Mouse (Mus musculus) embryo, embryonic 11.5 days (tissue): ENCODE data around the gene Ier2.
A peak's percentile ranks its signal among the peaks of the same experiment; 100 is the strongest.
"Not testable (repeated sequence)": the region's sequence is repeated elsewhere in the genome, so short reads cannot be mapped to it uniquely, and the experiment has no call there.

ENCODE experiments used
- DNase-seq: peaks from one replicate; pipeline ENCODE4 v3.0.0-alpha.2; 2012; ENCODE audit warnings: low read depth, low spot score

Gene Ier2

DNA sequence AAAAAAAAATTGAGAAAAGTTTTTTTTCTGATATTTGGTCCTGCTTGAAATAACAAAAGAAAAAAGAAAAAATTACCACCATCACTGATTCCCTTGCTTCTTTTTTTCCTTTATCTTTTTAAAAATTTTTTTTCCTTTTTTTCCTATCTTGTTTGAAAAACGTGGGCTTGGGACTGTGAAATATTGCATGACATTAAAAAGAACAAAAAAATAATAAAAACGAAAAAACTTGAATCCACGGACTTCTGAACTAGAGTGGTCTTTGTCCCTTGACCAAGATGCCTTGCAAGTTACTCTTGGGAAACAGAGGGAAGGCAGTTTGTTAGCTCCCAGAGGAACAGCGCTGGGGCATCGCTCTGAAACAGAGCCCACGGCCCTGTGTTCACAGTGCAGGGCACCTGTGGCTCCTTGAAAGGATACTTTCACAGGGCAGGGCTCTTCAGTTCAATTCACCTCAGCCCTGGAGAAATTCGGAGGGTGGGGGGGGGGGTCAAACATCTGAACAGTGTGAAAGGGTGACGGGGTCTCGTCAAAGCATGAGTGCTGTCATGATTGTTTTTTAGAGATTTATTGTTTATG is 22.6 kb downstream of the Ier2 start:
- no peak for DNase-seq

DNA sequence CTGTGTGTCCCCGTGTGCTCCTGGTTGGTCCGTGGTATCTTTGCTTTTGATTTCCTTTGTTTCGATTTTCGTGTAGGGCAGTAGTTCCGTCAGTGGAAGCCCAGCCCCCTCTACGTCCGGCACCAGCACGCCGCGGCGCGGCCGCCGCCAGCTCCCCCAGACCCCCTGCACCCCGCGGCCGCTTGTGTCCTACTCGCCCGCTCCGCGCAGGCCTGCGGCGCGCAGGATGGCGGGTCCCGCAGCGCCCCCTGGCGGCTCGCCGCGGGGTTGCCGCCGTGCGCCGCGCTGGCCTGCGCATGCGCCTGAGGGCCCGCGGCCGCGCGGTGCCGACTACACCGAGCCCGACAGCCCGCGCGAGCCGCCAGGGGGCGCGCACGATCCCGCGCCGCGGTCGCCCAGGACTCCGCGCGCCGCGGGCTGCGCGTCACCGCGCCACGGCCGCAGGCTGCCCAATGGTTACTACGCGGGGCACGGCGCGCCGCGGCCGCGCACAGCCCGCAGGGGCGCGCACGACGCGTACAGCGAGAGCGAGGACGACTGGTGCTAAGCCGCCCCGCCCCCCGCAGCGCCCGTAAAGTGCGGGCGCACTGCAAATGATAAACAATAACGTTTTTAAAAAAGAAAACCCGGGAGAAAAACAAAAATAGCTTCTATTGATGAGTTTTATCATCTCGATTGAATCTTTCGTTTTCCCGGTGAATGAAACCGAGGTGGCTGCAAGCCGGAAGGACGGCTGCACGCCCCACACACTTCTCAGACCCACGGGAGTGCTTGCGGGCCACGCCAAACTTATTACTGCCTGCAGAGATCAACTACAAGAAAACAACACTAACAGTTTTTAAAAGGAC is 23.3 kb downstream of the Ier2 start:
- DNase-seq: peak; percentile 95

DNA sequence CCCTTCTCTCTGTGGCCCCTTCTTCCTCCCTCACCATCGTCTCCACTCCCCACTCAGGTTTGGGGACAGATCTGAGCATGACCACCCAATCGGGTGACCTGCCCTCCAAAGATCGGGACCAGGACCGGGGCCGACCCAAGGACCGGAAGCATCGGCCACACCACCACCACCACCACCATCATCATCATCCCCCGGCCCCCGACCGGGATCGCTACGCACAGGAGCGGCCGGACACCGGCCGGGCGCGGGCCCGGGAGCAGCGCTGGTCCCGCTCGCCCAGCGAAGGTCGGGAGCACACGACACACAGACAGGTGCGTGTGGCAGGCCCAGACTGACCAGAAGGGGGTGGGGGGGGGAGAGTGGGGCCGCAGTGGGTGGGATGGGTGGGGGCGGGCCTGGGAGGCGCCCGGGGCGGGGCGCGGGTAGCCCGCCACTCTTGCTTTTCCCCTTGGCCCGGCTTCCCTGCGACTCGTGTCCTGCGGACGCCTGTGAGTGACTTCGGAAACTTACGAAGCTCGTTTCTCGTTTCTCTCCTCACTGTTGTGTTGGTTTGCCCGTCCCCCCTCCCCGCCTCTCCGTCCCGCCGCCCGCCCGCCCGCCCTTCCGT is 24.0 kb downstream of the Ier2 start:
- no peak for DNase-seq

DNA sequence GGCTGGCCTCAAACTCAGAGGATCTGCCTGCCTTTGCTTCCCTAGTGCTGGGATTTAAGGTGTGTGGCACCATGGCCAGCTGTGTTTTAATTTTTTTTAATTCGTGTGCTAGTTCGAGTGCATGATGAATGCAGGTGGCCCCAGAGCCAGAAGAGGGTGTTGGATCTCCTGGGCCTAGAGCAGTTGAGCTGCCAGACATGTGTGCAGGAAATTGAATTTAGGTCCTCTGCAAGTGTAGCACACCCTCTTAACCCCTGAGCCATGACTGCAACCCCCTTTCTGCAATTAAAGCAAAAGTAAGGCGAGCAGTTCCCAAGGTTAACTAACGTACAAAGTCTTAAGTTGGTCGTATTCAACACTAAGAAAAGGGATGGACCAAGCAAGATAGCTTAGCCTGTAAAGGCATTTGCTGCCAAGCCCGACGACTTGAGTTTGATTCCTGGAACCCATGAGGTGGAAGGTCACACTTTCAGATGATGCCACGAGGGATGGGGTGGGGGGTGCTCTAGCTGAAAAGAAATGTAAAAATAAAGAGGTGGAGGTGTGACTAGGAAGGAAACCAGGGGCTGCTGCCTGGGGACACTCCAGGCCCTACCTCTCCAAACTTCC is 24.6 kb downstream of the Ier2 start:
- no peak for DNase-seq

DNA sequence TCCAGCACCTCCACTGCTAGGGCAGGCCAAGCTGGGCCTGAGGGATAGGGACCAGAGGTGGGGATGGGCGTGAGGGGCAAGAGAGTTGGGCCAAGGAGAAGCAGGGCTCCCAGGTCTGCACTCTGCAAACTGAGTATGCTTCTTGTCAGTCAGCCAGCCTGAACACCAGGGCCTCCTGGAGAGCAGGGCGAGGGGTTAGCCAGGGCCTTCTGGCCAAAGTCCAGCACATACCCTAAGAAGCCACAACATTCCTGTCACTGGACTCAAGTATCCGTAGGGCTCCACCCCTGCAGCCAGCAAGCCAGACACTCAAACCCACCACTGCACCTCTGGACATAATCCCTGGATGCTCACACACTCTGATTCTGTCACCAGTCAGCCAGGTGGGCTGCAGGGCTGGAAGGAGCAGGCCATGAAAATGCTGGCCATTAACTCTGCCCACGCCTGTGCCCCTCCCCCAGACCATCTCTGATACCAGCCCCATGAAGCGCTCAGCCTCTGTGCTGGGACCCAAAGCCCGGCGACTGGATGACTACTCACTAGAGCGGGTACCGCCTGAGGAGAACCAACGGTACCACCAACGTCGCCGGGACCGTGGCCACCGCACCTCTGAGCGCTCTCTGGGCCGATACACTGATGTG is 26.5 kb downstream of the Ier2 start:
- no peak for DNase-seq

DNA sequence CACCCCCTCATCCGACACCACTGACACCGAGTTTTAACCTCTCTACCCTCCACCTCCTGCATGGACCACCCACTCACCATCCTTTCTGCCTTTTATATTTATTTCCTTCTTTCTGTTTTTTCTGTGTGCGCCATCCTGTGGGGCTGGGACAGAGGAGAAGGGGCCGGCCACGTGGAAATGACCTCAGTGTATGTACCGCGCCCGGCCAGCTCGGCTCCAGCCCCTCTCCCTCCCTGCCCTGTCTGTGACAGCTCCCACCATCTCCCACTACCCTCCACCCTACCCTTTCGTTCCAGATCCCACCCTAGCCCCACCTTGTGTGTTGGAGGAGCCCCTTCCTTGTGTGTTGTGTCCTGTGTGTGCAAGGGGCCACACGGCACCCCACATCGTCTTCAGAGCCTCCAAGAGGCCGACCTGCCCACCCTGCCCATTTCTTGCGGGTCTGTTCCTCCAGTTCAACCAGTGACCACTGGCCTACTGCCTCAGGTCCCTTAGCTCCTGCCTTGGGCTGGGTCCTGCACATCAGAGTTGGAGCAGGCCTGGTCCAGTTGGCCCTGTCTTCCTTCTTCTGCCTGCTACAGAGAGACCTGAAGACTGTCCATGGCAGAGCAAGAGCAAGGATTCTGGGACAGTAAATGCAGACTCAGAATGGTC is 27.1 kb downstream of the Ier2 start:
- no peak for DNase-seq

DNA sequence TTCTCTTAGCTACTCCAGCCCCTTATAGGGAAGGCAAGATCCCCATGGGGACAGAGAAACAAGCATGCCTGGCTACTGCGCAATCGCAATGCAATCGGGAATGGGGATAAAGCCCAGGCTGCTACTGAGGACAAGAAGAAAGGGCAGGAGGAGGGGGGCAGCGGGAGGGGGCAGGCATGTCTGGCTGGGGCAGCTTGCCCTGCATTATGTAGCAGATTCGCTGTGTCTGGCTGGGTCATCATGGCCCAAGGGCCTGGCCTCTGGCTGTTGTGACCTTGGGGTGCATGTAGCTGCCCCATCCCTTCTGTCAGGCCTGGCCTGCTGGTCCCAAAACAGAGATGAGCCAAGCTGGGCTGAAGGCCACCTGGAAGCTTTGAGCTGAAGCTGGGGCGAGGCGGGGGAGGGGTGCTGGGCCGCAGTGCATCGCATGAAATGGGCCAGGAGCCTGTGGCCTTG is 27.8 kb downstream of the Ier2 start:
- DNase-seq: no peak

DNA sequence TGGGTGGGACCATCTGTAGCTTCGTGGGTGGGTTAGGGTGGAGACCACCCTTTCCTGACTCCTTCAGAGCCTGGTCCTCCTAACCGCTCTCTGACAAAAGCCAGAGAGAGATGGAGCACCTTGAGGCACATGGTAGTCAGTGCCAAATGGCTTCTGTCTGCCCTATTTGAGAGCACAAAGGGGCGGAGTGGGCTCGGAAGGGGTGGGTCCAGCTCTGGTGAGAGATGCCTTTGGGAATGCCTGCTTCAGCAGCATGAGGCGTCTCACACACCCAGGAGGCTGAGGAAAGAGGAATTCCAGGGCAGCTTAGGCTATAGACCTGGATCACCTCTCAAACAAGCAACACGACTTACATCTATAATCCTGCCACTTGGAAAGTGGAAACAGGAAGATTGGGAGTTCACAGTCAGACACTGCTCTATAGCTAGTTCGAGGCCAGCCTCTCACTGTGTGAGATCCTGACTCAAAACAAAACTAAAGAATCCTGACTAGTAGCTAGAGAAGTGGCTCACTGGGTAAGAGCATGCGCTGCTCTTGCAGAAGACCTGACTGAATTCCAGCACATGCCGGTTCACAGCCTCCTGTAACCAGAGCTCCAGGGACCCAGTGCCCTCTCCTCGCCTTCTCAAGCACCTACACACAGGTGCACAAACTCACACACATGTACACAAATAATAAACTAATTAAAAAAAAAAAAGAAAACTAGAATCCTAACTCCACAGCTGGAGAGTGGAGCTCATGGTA is 28.6 kb downstream of the Ier2 start:
- no peak for DNase-seq

DNA sequence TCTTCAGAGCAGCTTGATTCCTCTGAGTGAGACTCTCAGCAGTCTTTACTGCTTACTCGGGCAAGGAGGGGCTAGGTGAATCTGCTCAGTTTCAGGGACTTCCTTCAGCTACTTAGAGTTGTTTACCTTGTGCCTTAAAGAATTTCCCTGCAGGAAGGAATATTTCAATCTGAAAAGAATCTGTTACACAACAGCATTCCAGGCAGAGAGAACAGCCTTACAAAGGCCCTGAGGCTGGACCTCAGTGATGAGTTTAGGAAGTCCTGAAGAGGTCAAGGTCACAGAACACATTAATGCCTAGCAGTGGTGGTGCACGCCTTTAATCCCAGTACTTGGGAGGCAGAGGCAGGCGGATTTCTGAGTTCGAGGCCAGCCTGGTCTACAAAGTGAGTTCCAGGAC is 30.8 kb downstream of the Ier2 start:
- DNase-seq: no peak

DNA sequence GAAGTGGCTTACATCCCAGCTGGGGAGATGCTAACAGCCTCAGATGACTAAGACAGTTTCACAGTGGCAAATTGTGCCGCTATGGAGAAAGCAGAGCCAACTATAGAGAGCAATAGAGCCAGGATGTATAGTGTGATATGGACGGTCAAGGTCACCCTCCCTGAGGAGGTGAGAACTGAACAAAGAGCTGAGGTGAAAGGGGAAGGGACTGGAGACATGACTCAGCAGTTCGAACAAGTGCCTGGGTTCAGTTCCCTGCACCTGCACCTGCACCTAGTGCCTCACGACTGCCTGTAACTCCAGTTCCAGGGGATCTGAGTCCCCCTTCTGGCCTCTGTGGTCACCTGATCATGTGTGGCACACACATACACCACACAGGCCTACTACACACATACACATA is 32.5 kb downstream of the Ier2 start:
- DNase-seq: no peak

DNA sequence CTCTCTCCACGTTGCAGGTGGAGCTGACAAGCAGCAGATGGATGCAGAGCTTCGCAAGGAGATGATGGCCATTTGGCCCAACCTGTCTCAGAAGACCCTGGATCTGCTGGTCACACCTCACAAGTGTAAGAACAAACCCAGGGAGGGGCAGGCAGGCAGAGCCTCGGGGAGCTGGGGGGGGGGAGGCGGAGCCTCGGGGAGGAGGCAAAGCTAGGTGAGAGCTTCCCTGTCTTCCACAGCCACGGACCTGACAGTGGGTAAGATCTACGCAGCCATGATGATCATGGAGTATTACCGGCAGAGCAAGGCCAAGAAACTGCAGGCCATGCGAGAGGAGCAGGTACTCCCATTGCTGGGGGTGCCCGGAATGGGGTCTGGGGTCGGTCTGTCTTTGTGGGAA is 33.1 kb downstream of the Ier2 start:
- no peak for DNase-seq

DNA sequence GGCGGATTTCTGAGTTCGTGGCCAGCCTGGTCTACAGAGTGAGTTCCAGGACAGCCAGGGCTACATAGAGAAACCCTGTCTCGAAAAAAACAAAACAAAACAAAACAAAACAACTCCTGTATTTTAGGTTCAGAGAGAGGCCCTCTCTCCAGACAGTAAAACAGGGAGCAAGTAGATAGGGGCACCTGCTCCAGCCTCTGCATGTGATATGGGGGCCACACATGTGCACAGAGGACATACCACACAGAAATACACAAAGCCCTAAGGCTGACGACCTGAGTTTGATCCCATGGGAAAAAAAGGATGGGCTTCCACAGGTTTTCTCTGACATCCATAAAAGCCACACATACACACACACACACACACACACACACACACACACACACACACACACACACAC is 39.2 kb downstream of the Ier2 start:
- not testable (repeated sequence) for DNase-seq

DNA sequence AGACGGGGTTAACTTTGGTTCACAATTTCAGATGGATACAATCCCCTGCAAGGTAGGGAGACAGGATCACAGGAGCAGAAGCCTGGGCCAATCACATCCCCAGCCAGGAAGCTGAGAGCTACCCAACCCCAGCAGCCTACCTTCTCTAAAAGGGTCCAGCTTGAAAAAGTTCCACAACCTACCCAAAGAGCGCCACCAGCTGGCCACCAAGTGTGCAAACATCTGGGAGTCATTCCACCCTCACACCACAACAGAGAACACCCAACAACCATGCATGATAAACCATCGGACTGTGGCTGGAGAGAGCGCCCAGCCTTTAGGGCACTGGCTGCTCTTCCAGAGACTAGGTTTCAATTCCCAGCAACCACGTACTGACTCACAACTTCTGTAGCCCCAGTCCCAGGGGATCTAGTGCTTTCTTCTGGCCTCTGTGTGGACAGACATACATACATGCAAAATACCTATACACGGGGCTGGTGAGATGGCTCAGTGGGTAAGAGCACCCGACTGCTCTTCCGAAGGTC is 41.5 kb downstream of the Ier2 start:
- DNase-seq: no peak

DNA sequence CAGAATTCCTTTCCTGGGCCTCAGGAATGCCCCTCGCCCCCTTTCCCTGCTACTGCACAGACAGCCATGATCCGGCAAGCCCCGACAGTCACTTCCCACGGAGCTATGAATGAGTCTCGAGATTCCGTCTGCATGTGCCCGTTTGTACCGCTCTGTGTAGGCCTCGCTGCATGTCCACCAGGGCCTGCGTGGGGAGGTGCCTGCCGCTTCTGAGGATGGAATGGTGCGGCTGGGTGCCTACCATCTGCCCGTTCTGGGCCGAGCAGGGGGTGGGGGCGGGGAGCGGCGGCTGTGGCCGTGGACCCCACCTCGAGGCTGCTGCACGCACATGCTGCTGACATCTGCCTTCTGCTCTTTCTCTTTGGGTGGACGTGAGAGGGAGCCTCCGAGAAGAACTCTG is 45.6 kb downstream of the Ier2 start:
- no peak for DNase-seq

DNA sequence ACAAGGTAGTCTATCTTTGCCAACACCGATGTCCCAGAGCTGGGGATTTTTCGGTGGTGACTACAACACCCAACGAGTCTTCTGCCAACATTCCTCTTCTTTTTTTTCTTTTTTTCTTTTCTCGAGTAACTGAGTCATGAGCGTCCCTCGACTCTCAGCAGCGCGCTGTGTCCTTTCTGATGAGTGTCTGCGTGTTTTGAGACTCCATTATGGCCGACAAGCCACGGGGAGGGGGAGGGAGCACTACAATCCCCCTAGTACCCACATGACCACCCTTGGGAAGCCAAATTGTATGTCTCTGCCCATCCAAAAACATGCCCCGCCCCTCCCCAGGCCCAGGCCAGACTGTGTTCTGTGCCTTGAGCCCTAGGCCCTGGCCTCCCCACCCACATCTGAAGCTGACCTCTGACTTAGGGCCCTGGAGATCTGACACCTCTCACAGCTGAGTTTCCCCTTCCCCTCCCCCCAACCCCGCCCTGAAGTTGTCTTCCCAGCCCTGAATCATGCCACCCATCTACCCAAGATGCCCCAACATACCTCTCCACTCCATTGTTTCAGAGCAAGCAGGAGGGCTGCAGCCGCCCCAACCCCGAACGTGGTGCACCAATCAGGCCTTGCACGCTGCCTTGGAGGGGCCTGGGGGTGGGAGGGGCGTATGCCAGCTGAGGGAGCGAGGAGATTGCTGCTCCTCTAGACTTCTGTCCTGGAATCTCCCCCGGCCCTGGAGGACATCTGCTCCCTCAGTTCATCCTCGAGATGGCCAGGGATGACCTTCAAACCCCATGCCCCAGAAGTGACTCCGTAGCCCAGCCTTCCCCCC is 46.8 kb downstream of the Ier2 start:
- DNase-seq: no peak

DNA sequence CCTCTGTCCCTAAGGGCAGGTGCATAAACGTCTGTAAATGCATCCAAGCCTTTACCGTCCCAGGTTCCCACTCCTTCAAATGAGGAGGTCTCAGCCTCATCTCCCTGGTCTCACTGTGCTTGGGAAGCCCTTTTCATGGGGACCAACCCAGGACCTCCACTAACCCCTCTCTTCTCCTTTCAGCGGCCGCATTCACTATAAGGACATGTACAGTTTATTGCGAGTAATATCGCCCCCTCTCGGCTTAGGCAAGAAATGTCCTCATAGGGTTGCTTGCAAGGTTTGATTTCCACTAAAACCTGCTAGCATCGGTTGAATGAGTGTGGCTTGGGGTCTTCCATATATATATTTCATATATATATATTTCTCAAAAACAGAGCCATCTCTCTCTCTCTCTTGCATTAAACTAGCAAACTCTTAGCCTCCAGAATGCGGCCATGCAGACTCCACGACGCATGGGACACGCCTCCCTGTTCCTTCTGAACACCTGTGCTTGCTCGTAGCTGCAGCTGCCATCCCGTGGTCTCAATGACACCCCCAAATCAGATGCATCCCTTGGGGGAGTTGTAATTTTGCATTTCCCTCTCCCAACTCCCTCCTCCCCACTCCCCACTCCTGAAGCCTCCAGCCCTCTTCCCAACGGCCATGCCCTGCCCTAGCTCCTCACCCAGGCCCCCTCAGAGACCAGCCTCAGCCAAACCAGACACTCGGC is 48.0 kb downstream of the Ier2 start:
- no peak for DNase-seq
